Mouse (Mus musculus): ENCODE data around the gene Gm21962. TPM values are rescaled to one million over a fixed set of nuclear protein-coding genes. Genes with fewer than 3 reads are reported as not detected.
"Not testable (repeated sequence)": the region's sequence is repeated elsewhere in the genome, so short reads cannot be mapped to it uniquely, and the experiment has no call there.

Gm21962 gene
- polyA plus RNA-seq (2012; ENCODE audit: insufficient read depth, insufficient read length, missing spikeins): not detected in 2 replicates

GRCm38 (mm10) chr3:137671224-137671623, at the start of gene Gm21962:
Gm21962 (plus strand) TSS chr3:137671524.
- H3K27ac ChIP-seq (replicated peaks; ENCODE audit: low read depth, low read length); H3K4me1 ChIP-seq (ENCODE audit: control insufficient read depth, insufficient read depth, insufficient read length, low read length); H3K4me3 ChIP-seq (ENCODE audit: insufficient read depth, low read depth, low read length): not testable (repeated sequence)

DNA sequence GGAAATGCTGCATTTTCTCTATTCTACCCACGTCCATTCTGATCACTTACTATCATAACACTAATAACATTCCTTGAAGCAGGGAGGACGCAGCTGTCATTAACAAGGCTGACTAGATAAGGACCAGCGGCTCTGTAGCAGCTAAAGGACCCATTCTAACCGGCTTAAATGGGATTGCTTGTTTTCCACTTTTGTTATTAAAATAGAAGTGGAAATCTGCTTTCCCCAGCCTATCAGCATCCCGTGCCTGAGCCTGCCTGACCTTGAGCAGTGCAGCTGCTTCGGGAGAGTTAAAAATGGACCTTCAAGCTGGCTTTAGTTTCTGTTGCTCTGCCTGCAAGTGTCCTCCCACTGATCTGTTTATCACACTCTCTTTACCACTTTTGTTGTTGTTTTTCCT, 49.2 kb upstream of the Gm21962 start:
- no peaks in the 10 kb centered on the region; the same call in 1 of the 2 replicates for H3K4me1 ChIP-seq (ENCODE audit: control insufficient read depth, insufficient read depth, insufficient read length, low read length)
- H3K27ac ChIP-seq (replicated peaks; ENCODE audit: low read depth, low read length): no peak overlapping the region
- H3K4me3 ChIP-seq (ENCODE audit: insufficient read depth, low read depth, low read length): no peak overlapping the region

DNA sequence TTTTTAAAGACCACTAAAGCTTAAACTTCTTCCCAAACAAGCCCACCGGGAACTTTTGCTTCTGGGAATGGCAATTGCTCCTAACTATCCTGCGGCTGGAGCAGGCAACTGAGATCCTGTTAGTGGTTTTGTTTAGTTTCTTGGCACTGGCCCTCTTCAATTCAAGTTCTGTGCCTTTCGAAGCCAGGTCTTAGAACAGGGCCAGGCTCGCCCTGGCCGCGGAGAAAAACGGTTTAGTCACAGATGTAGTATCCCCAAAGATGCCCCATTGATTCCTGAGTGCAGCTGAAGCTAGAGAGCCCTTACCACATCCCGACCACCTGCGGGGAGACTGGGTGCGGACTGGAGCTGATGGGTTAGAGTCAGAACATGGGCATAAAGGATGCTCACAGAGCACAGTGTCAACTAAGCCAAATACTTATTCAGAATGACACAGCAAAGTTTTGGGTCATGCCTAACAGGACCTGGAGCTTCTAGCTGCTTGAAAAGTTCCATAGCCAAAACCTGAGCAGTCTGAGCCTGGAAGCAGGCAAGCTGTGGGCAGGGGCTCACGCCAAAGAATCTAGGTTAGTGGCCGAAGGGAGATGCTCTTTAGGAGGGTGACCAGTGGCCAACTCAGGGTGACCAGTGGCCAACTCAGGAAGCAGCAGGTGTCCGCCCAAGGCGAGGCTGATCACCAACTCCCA, 48.3 kb upstream of the Gm21962 start:
- Histone ChIP-seq H3K4me1 (ENCODE audit: control insufficient read depth, insufficient read depth, insufficient read length, low read length) (no peaks in the 10 kb centered on the region; the same call in 1 of the 2 replicates), H3K4me3 (ENCODE audit: insufficient read depth, low read depth, low read length) (peak overlapping the region; percentile 51), H3K27ac (replicated peaks; ENCODE audit: low read depth, low read length) (no peak overlapping the region)

- Histone ChIP-seq H3K27ac (replicated peaks; ENCODE audit: low read depth, low read length) (no peak overlapping the region), H3K4me1 (ENCODE audit: control insufficient read depth, insufficient read depth, insufficient read length, low read length) (no peaks in the 10 kb centered on the region; the same call in 1 of the 2 replicates), H3K4me3 (ENCODE audit: insufficient read depth, low read depth, low read length) (peak overlapping the region; percentile 51)
These were observed 47.6 kb upstream of the Gm21962 start for GRCm38 (mm10) chr3:137623581-137624362.

- H3K4me1 ChIP-seq (ENCODE audit: control insufficient read depth, insufficient read depth, insufficient read length, low read length): no peaks in the 10 kb centered on the region; the same call in 1 of the 2 replicates
- H3K27ac ChIP-seq (replicated peaks; ENCODE audit: low read depth, low read length): no peak overlapping the region
- H3K4me3 ChIP-seq (ENCODE audit: insufficient read depth, low read depth, low read length): no peak overlapping the region
These were observed 46.3 kb upstream of the Gm21962 start for GRCm38 (mm10) chr3:137625054-137625453.

DNA sequence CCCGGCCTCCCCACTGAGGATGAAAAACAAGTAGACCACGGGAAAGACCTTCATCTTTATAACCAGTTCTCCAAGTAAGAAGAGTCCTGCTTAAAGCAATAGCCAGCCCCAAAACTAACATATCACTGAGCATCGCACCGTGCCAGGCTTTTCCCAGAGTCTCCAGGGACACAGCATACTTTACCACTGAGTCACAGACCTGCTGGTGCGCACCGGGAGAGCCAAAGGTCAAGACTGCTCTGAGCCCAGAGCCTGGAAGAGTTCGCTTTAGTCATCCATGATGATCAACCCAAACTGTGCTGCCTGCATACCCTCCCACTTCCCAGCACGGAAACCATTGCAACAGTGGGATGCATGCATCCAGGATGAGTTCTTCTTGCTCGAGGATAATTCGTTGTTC, 37.6 kb upstream of the Gm21962 start:
- Histone ChIP-seq H3K4me1 (ENCODE audit: control insufficient read depth, insufficient read depth, insufficient read length, low read length) (no peaks in the 10 kb centered on the region), H3K4me3 (ENCODE audit: insufficient read depth, low read depth, low read length) (no peak overlapping the region), H3K27ac (replicated peaks; ENCODE audit: low read depth, low read length) (no peak overlapping the region)

- Histone ChIP-seq H3K4me1 (ENCODE audit: control insufficient read depth, insufficient read depth, insufficient read length, low read length) (no peaks in the 10 kb centered on the region), H3K4me3 (ENCODE audit: insufficient read depth, low read depth, low read length) (no peak overlapping the region), H3K27ac (replicated peaks; ENCODE audit: low read depth, low read length) (no peak overlapping the region)
These were observed 34.8 kb upstream of the Gm21962 start for GRCm38 (mm10) chr3:137636571-137636970.

GRCm38 (mm10) chr3:137641238-137641637, 30.1 kb upstream of the Gm21962 start:
- no peak overlapping the region for H3K4me3 ChIP-seq (ENCODE audit: insufficient read depth, low read depth, low read length)
- no peaks in the 10 kb centered on the region for H3K4me1 ChIP-seq (ENCODE audit: control insufficient read depth, insufficient read depth, insufficient read length, low read length)
- no peak overlapping the region for H3K27ac ChIP-seq (replicated peaks; ENCODE audit: low read depth, low read length)

DNA sequence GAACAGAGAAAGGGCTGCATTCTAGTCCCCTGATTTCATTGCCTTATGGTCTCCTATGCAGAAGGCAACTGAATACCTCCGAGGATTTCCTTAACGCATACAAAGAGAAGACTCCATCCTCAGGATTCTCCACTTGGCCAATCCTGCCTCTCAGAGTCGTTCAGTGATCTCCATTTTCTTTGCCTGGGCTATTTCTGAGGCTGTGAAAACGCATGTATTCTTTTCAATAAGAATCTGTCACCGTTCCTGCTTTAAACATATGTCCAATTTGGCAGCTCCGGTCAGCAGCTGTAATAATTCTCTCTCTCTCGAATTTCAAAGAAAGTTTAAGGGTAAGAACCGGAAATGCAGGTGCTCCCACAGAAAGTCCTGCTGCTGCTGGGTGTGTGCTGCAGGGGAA, 29.2 kb upstream of the Gm21962 start:
- Histone ChIP-seq H3K4me1 (ENCODE audit: control insufficient read depth, insufficient read depth, insufficient read length, low read length) (no peaks in the 10 kb centered on the region), H3K27ac (replicated peaks; ENCODE audit: low read depth, low read length) (no peak overlapping the region), H3K4me3 (ENCODE audit: insufficient read depth, low read depth, low read length) (no peak overlapping the region)

- H3K27ac ChIP-seq (replicated peaks; ENCODE audit: low read depth, low read length): no peak overlapping the region
- no peaks in the 10 kb centered on the region for H3K4me1 ChIP-seq (ENCODE audit: control insufficient read depth, insufficient read depth, insufficient read length, low read length)
- H3K4me3 ChIP-seq (ENCODE audit: insufficient read depth, low read depth, low read length): no peak overlapping the region
These were observed 28.8 kb upstream of the Gm21962 start for GRCm38 (mm10) chr3:137642568-137642967.

- Histone ChIP-seq H3K27ac (replicated peaks; ENCODE audit: low read depth, low read length) (no peak overlapping the region), H3K4me3 (ENCODE audit: insufficient read depth, low read depth, low read length) (no peak overlapping the region), H3K4me1 (ENCODE audit: control insufficient read depth, insufficient read depth, insufficient read length, low read length) (no peaks in the 10 kb centered on the region)
These were observed 27.2 kb upstream of the Gm21962 start for GRCm38 (mm10) chr3:137644081-137644480.

- Histone ChIP-seq H3K27ac (replicated peaks; ENCODE audit: low read depth, low read length) (no peak overlapping the region), H3K4me3 (ENCODE audit: insufficient read depth, low read depth, low read length) (no peak overlapping the region), H3K4me1 (ENCODE audit: control insufficient read depth, insufficient read depth, insufficient read length, low read length) (no peaks in the 10 kb centered on the region)
These were observed 26.4 kb upstream of the Gm21962 start for GRCm38 (mm10) chr3:137644947-137645346.

- no peaks in the 10 kb centered on the region for H3K4me1 ChIP-seq (ENCODE audit: control insufficient read depth, insufficient read depth, insufficient read length, low read length)
- no peak overlapping the region for H3K27ac ChIP-seq (replicated peaks; ENCODE audit: low read depth, low read length)
- H3K4me3 ChIP-seq (ENCODE audit: insufficient read depth, low read depth, low read length): no peak overlapping the region
These were observed 23.8 kb upstream of the Gm21962 start for GRCm38 (mm10) chr3:137647427-137648100.

DNA sequence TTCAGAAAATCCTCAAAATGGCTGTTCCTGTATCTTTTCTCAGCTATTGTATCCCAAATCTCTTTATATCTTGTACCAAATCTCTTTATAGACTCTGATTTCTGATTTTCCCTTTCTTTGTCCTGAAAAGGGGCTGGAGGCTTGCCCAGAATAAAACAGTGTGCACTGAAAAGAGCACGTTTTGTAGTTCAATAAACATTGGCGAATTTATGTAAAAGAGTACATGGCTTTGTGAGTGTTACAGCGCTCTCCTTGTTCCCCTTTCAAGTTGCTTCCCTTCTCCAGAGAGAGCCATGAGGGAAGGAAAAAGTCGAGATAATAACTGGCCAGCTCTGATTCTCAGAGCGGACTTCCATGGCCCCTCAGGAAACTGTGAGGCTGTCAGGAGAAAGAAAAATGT, 22.2 kb upstream of the Gm21962 start:
- no peak overlapping the region for H3K4me3 ChIP-seq (ENCODE audit: insufficient read depth, low read depth, low read length)
- H3K4me1 ChIP-seq (ENCODE audit: control insufficient read depth, insufficient read depth, insufficient read length, low read length): no peaks in the 10 kb centered on the region
- no peak overlapping the region for H3K27ac ChIP-seq (replicated peaks; ENCODE audit: low read depth, low read length)

DNA sequence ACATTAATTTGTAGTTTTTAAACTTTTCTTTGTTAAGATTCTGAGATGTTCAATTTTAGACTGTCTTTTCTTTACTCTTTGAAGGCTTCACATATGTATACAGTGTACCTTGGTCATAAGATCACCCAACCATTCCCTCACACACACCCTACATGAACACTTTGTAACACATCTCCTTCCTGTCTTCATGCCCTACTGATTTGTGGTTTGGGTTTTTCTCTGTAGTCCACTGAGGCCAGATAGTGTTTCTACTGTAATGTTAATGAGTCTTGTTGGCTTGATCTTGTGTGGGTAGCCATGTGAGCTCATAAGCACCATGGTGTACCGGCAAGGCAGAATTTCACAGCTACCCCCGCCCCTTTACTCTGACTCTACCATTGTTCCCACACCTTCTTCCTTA, 18.5 kb upstream of the Gm21962 start:
- H3K4me1 ChIP-seq (ENCODE audit: control insufficient read depth, insufficient read depth, insufficient read length, low read length): no peaks in the 10 kb centered on the region
- no peak overlapping the region for H3K27ac ChIP-seq (replicated peaks; ENCODE audit: low read depth, low read length)
- no peak overlapping the region for H3K4me3 ChIP-seq (ENCODE audit: insufficient read depth, low read depth, low read length)
